Comparison of ENCODE assay signal across 8 mouse cellular contexts in genomic region chr2:94178321-94179029, GRCm38 (mm10). TPM values are rescaled to one million over a fixed set of nuclear protein-coding genes. Genes with fewer than 3 reads are reported as not detected.
A peak's percentile ranks its signal among the peaks of the same experiment; 100 is the strongest.
DNase-seq lines count a peak whose midpoint lies in the region; ATAC-seq and TF ChIP-seq lines count a peak whose summit lies in the region.

No protein-coding gene starts in this region.

- 2% methylated on average over 22 of the region's 22 CpGs for WGBS in forebrain, embryonic 13.5 days
- WGBS in neural tube, embryonic 15.5 days: 2% methylated on average over 22 of the region's 22 CpGs

- TF ChIP-seq CTCF in E14TG2a.4 (conservative IDR thresholded peaks at IDR 0.05; ENCODE audit: low read length): no peak

- H3K4me1 ChIP-seq in E14TG2a.4 (replicated peaks; ENCODE audit: low read depth, low read length): peaks cover 21% of the 10 kb centered on the region
- H3K4me1 ChIP-seq in forebrain, embryonic 13.5 days: peaks cover 14% of the 10 kb centered on the region
- H3K4me1 ChIP-seq in neural tube, embryonic 15.5 days: peaks cover 16% of the 10 kb centered on the region

- H3K36me3 ChIP-seq in E14TG2a.4 (ENCODE audit: insufficient read depth, low read length): no peaks in the 10 kb centered on the region
- no peaks in the 10 kb centered on the region for H3K36me3 ChIP-seq in forebrain, embryonic 13.5 days (ENCODE audit: poor library complexity, severe bottlenecking)
- peaks cover 3% of the 10 kb centered on the region; the same call in 1 of the 2 replicates for H3K36me3 ChIP-seq in neural tube, embryonic 15.5 days

- peak overlapping the region; percentile 91 for H3K4me3 ChIP-seq in E14TG2a.4 (replicated peaks; ENCODE audit: low read length)
- peak overlapping the region; percentile 75 for H3K4me3 ChIP-seq in forebrain, embryonic 13.5 days
- H3K4me3 ChIP-seq in neural tube, embryonic 15.5 days (replicated peaks): peak overlapping the region; percentile 75

- no peak overlapping the region for H3K27ac ChIP-seq in forebrain, embryonic 13.5 days
- 0 out of 2 replicates have a peak overlapping the region, but pooled peaks have one; percentile 51 for H3K27ac ChIP-seq in neural tube, embryonic 15.5 days (replicated peaks)

- peak overlapping the region; percentile 89 for H3K9ac ChIP-seq in forebrain, embryonic 13.5 days
- peak overlapping the region; percentile 81 for H3K9ac ChIP-seq in neural tube, embryonic 15.5 days (replicated peaks)

- H3K27me3 ChIP-seq in E14TG2a.4 (ENCODE audit: insufficient read depth, low read length): no peaks in the 10 kb centered on the region
- H3K27me3 ChIP-seq in forebrain, embryonic 13.5 days: no peaks in the 10 kb centered on the region
- no peaks in the 10 kb centered on the region for H3K27me3 ChIP-seq in neural tube, embryonic 15.5 days (replicated peaks)

- intact Hi-C loops in heart, postnatal 14 days (cut with DNase I): loop anchor here (2.0 kb wide), 1 partner anchor 20 kb away; no protein-coding TSS in a partner anchor

- DNase-seq in c-Kit-positive CD71-positive TER-119-positive erythroid progenitor cells, embryonic 14.5 days (ENCODE audit: low spot score): peak; percentile 84
- DNase-seq in heart, postnatal 14 days: peak; percentile 84 to 90
- DNase-seq in layer of hippocampus, adult 11-12 months (ENCODE audit: low spot score): peak; percentile 88
- peak; percentile 86 to 88 for DNase-seq in lung, adult 18-20 months
- DNase-seq in testis, postnatal 14 days (ENCODE audit: low spot score): peak; percentile 87

- no peaks in the 10 kb centered on the region for H3K9me3 ChIP-seq in E14TG2a.4 (ENCODE audit: low read length)
- H3K9me3 ChIP-seq in forebrain, embryonic 13.5 days (replicated peaks): no peaks in the 10 kb centered on the region
- no peaks in the 10 kb centered on the region for H3K9me3 ChIP-seq in neural tube, embryonic 15.5 days (replicated peaks)

- H3K4me2 ChIP-seq in forebrain, embryonic 13.5 days: peak overlapping the region; percentile 90
- H3K4me2 ChIP-seq in neural tube, embryonic 15.5 days: peak overlapping the region; percentile 83

- peak; percentile 100 for ATAC-seq in forebrain, embryonic 13.5 days
- ATAC-seq in neural tube, embryonic 15.5 days (ENCODE audit: low FRiP score): peak; percentile 99

RNA-seq across cellular contexts. Expression of gene Hsd17b12, which starts 20.7 kb away (rescaled TPM):
- 119 and 126 TPM in 2 replicates for polyA plus RNA-seq in forebrain, embryonic 13.5 days (2015; fragmentation: Nextera tagmentation; extraction: Ambion mirVana)
- total RNA-seq in heart, postnatal 14 days (2021): 10 to 100 TPM; 21.0 to 21.1 TPM
- 138 and 141 TPM in 2 replicates for polyA plus RNA-seq in neural tube, embryonic 15.5 days (2015; fragmentation: Nextera tagmentation; extraction: Ambion mirVana)
